Mouse (Mus musculus) stomach, embryonic 16.5 days (tissue): ENCODE data around the gene Prkag2. TPM values are rescaled to one million over a fixed set of nuclear protein-coding genes. Genes with fewer than 3 reads are reported as not detected.
A peak's percentile ranks its signal among the peaks of the same experiment; 100 is the strongest.

Experiments used
- ATAC-seq: fragments of 200-750 bp; cut with Nextera tagmentation; 2 replicates; pipeline ENCODE4 v1.8.0; 2017; ENCODE audit warnings: moderate number of reproducible peaks, moderate TSS enrichment; ENCODE audit not compliant: insufficient read depth, low FRiP score
- H3K27ac ChIP-seq: fragments of 300-500 bp; sonication (generic); 2 replicates; pipeline ENCODE4 v1.5.1; 2014; ENCODE audit warnings: low read length
- H3K27me3 ChIP-seq: fragments of 300-500 bp; sonication (generic); 2 replicates; pipeline ENCODE4 v1.6.1; 2014; ENCODE audit warnings: low read length, control low read depth, mixed read lengths; ENCODE audit not compliant: control insufficient read depth, insufficient read depth
- H3K36me3 ChIP-seq: fragments of 300-500 bp; sonication (generic); 2 replicates; pipeline ENCODE4 v1.6.1; 2014; ENCODE audit warnings: low read length; ENCODE audit not compliant: control insufficient read depth, insufficient read depth
- H3K4me1 ChIP-seq: fragments of 300-500 bp; sonication (generic); 2 replicates; pipeline ENCODE4 v1.6.1; 2014; ENCODE audit warnings: low read length, control low read depth, mixed read lengths; ENCODE audit not compliant: control insufficient read depth, insufficient read depth
- H3K4me2 ChIP-seq: fragments of 300-500 bp; sonication (generic); 2 replicates; pipeline ENCODE4 v1.6.1; 2014; ENCODE audit warnings: low read depth, low read length, mixed read lengths
- H3K4me3 ChIP-seq: fragments of 300-500 bp; sonication (generic); replicated peaks from 2 replicates; pipeline ENCODE4 v1.5.1; 2014; ENCODE audit warnings: mild to moderate bottlenecking, low read length
- H3K9ac ChIP-seq: fragments of 300-500 bp; sonication (generic); 2 replicates; pipeline ENCODE4 v1.6.1; 2014; ENCODE audit warnings: low read length
- H3K9me3 ChIP-seq: fragments of 300-500 bp; sonication (generic); replicated peaks from 2 replicates; pipeline ENCODE4 v1.6.1; 2016; ENCODE audit warnings: low read length, control low read depth; ENCODE audit not compliant: control insufficient read depth
- WGBS: fragments of 180-500 bp; shearing (Covaris S2); extraction: QIAGEN DNeasy Blood & Tissue Kit; methylation state at CpG from one replicate; pipeline ENCODE4 v1.1.7; 2014; 5-methylcytosine and 5-hydroxymethylcytosine counted together
- polyA plus RNA-seq: library from polyadenylated mRNA; unstranded; fragments of >200 nt; fragmentation: Nextera tagmentation; extraction: Ambion mirVana; gene quantifications from 2 replicates; pipeline ENCODE4 v1.2.1, GENCODE M21; 2015

Gene Prkag2
- polyA plus RNA-seq, 1 experiment from 2014 or later = 42.5 TPM

- Histone ChIP-seq H3K36me3 (no peaks in the 10 kb centered on the region; the same call in 1 of the 2 replicates), H3K4me2 (no peak overlapping the region), H3K9me3 (no peaks in the 10 kb centered on the region), H3K27me3 (no peaks in the 10 kb centered on the region), H3K4me1 (0 out of 2 replicates have a peak, but pooled peaks cover 3% of the 10 kb centered on the region), H3K4me3 (no peak overlapping the region), H3K27ac (no peak overlapping the region), H3K9ac (no peak overlapping the region)
- 57% methylated on average over 4 of the region's 4 CpGs for WGBS
- ATAC-seq = peak; percentile 64; the same call in 1 of the 2 replicates
Measured at GRCm38 (mm10) chr5:24878713-24879112, 221.7 kb downstream of the Prkag2 start.

DNA sequence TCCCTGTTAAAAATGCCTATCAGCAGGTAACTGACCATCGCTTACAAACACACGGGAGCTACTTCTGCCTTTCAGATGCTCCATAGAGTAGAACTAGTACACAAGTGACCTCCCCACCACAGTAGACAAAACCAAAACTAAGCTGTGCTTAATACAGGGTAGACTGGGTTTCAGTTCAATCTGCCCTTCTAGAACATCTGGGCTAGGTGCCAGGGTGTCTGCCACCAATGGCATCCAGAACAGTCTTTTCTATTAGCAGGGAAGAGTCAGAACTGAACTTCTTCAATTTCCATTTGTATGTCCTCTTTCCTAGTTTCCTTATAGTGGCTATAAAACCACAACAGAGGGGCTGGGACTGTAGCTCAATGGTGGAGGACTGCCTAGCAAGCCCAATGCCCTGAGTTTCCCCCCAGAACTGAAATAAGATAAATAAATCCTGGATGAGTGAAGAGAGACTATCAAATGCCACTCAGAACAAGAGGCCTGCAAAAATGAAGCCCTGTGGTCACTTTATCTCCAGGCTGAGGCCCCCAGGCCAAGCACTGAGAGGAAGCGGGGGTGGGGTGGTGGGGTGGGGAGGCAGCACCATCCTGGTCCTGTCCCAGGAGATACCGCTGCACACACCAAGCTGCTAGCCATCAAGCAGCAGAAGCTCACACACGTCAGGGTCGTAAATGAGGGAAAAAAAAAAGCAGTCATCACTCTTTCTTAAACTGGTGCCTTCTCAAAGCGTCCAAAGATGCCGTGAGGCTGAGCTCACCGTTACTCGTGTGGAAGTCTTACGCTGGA lies 222.4 kb downstream of the Prkag2 start:
- H3K27ac ChIP-seq = peak overlapping the region; percentile 69; the same call in 1 of the 2 replicates
- H3K36me3 ChIP-seq = no peaks in the 10 kb centered on the region; the same call in 1 of the 2 replicates
- WGBS = 67% methylated on average over 11 of the region's 11 CpGs
- no peak overlapping the region for H3K9ac ChIP-seq
- ATAC-seq = peak; percentile 37; the same call in 1 of the 2 replicates
- no peaks in the 10 kb centered on the region for H3K9me3 ChIP-seq
- no peak overlapping the region for H3K4me2 ChIP-seq
- H3K4me3 ChIP-seq = no peak overlapping the region
- 0 out of 2 replicates have a peak, but pooled peaks cover 3% of the 10 kb centered on the region for H3K4me1 ChIP-seq
- no peaks in the 10 kb centered on the region for H3K27me3 ChIP-seq

- Histone ChIP-seq H3K9ac (no peak overlapping the region), H3K27me3 (no peaks in the 10 kb centered on the region), H3K27ac (no peak overlapping the region), H3K36me3 (no peaks in the 10 kb centered on the region; the same call in 1 of the 2 replicates), H3K9me3 (no peaks in the 10 kb centered on the region), H3K4me2 (no peak overlapping the region), H3K4me3 (no peak overlapping the region), H3K4me1 (0 out of 2 replicates have a peak, but pooled peaks cover 3% of the 10 kb centered on the region)
- no peak for ATAC-seq
- WGBS = 85% methylated on average over 9 of the region's 9 CpGs
Measured at GRCm38 (mm10) chr5:24876653-24877052, 223.8 kb downstream of the Prkag2 start.

DNA sequence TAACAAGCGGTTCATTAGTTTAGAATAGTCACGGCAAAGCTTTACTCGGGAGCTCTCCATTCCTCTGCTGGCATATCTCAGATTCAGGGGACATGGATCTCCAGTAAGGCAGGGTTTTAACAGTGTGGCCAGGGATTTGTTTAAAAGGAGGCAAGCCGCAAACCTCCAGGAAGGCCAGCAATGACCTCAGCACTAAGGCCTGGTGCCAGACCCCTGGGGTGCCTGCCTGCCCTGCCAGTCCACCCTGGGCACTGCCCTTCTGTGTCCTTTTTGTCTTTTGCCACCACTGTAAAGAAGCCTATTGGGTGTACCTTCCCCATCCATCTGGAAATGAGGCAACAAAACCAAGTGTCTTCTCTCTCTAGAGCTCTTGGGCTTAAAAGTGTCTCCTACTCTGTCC lies 226.3 kb downstream of the Prkag2 start:
- WGBS = 71% methylated on average over 4 of the region's 4 CpGs
- no peaks in the 10 kb centered on the region for H3K36me3 ChIP-seq

GRCm38 (mm10) chr5:24873221-24873620 lies 227.2 kb downstream of the Prkag2 start:
- Histone ChIP-seq H3K27me3 (no peaks in the 10 kb centered on the region), H3K4me1 (0 out of 2 replicates have a peak, but pooled peaks cover 2% of the 10 kb centered on the region), H3K9me3 (no peaks in the 10 kb centered on the region), H3K36me3 (no peaks in the 10 kb centered on the region), H3K4me2 (no peak overlapping the region), H3K9ac (no peak overlapping the region), H3K27ac (no peak overlapping the region), H3K4me3 (no peak overlapping the region)
- no peak for ATAC-seq
- WGBS = 55% methylated on average over 6 of the region's 6 CpGs

More for the DNA sequence above, 226.3 kb downstream of the Prkag2 start:
- Histone ChIP-seq H3K4me3 (no peak overlapping the region), H3K4me1 (0 out of 2 replicates have a peak, but pooled peaks cover 3% of the 10 kb centered on the region), H3K9me3 (no peaks in the 10 kb centered on the region), H3K27ac (no peak overlapping the region), H3K27me3 (no peaks in the 10 kb centered on the region), H3K9ac (no peak overlapping the region), H3K4me2 (no peak overlapping the region)
- ATAC-seq = no peak

- 84% methylated on average over 12 of the region's 12 CpGs for WGBS
- no peak overlapping the region for H3K27ac ChIP-seq
- H3K4me1 ChIP-seq = no peaks in the 10 kb centered on the region
- H3K27me3 ChIP-seq = no peaks in the 10 kb centered on the region
- no peak overlapping the region for H3K4me3 ChIP-seq
- no peak overlapping the region for H3K4me2 ChIP-seq
- ATAC-seq = no peak
- H3K36me3 ChIP-seq = 0 out of 2 replicates have a peak, but pooled peaks cover 7% of the 10 kb centered on the region
- no peaks in the 10 kb centered on the region for H3K9me3 ChIP-seq
- no peak overlapping the region for H3K9ac ChIP-seq
Measured at GRCm38 (mm10) chr5:24871276-24871675, 229.2 kb downstream of the Prkag2 start.

DNA sequence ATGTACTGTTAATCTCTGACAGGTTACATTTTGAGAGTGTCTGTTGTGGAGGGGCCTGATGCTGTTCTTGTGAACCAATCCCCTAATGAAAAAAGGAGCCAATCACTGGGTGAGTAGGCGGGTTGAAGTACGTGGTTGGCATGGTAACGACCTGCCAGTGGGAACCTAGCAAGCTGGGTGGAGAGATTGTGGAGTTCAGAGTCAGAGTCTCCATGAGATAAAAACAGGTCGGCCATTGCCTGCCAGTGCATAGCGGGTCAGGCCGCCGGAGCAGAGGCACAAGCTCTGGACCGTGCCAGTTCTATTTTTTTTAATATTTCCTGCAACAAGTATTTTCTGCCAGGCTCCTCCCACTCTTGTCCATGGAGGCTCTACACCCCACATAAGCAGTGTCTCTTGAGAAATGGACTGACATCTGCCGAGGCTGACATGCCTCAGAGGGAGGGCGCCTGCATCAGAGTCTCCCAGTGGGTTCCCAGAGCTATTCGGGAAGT lies 230.6 kb downstream of the Prkag2 start:
- H3K36me3 ChIP-seq = 0 out of 2 replicates have a peak, but pooled peaks cover 7% of the 10 kb centered on the region
- WGBS = 67% methylated on average over 11 of the region's 11 CpGs

GRCm38 (mm10) chr5:24863804-24864203 lies 236.6 kb downstream of the Prkag2 start:
- Histone ChIP-seq H3K4me3 (no peak overlapping the region), H3K27ac (no peak overlapping the region), H3K4me2 (no peak overlapping the region), H3K9ac (no peak overlapping the region), H3K9me3 (peaks cover 4% of the 10 kb centered on the region; the same call in 1 of the 2 replicates), H3K36me3 (0 out of 2 replicates have a peak, but pooled peaks cover 7% of the 10 kb centered on the region), H3K4me1 (no peaks in the 10 kb centered on the region), H3K27me3 (no peaks in the 10 kb centered on the region)
- ATAC-seq = no peak
- WGBS = 73% methylated on average over 12 of the region's 12 CpGs

More for the DNA sequence above, 230.6 kb downstream of the Prkag2 start:
- Histone ChIP-seq H3K27me3 (no peaks in the 10 kb centered on the region), H3K4me1 (no peaks in the 10 kb centered on the region), H3K4me3 (no peak overlapping the region), H3K27ac (no peak overlapping the region), H3K9me3 (no peaks in the 10 kb centered on the region), H3K9ac (no peak overlapping the region), H3K4me2 (no peak overlapping the region)
- no peak for ATAC-seq

DNA sequence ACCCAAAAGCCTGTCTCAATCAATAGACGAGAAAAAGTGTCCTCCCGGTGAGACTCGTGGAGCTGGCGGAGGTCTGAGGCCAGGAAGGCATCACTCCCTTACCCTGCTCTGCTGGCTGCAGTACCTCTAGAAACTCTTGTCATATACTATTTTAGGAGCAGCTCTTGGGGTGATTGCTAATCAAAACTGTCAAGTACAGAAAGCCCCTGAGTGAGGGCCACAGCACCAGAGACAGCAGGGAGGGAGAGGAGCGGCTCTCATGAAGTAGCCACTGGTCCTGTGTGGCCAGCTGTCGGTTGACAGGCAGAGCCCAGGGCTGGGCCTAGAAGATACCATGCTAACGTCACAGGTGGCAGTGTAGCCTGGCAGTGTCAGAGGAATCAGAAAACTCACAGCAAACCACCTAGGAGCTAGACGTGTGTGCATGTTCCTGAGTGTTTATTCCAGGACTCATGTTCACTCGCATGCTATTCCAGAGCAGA lies 239.0 kb downstream of the Prkag2 start:
- H3K4me3 ChIP-seq = no peak overlapping the region
- 87% methylated on average over 9 of the region's 9 CpGs for WGBS
- H3K36me3 ChIP-seq = no peaks in the 10 kb centered on the region
- peaks cover 6% of the 10 kb centered on the region; the same call in 1 of the 2 replicates for H3K9me3 ChIP-seq
- no peaks in the 10 kb centered on the region for H3K27me3 ChIP-seq
- H3K27ac ChIP-seq = no peak overlapping the region
- no peak for ATAC-seq
- H3K9ac ChIP-seq = no peak overlapping the region
- H3K4me1 ChIP-seq = no peaks in the 10 kb centered on the region
- H3K4me2 ChIP-seq = no peak overlapping the region
